Mouse (Mus musculus): ENCODE results near the gene Sgip1. TPM values are rescaled to one million over a fixed set of nuclear protein-coding genes. Genes with fewer than 3 reads are reported as not detected.
A peak's percentile ranks its signal among the peaks of the same experiment; 100 is the strongest.

The Sgip1 gene
- total RNA-seq, 2 experiments from 2014 or later = 4.9 to 8.5 TPM

- DNase-seq = no peak
Observed at GRCm38 (mm10) chr4:102899683-102900082, 158.6 kb downstream of the Sgip1 start.

- DNase-seq = no peak
Observed at GRCm38 (mm10) chr4:102900166-102900565, 159.1 kb downstream of the Sgip1 start.

GRCm38 (mm10) chr4:102907843-102908427 is 166.8 kb downstream of the Sgip1 start:
- no peak for DNase-seq

- DNase-seq = no peak
Observed at GRCm38 (mm10) chr4:102910191-102910590, 169.1 kb downstream of the Sgip1 start.

- no peak for DNase-seq
Observed at GRCm38 (mm10) chr4:102913176-102913575, 172.1 kb downstream of the Sgip1 start.

- DNase-seq = peak in 1 of 2 experiments; percentile 5
Observed at GRCm38 (mm10) chr4:102913700-102914327, 172.7 kb downstream of the Sgip1 start.

- no peak for DNase-seq
Observed at GRCm38 (mm10) chr4:102918191-102918590, 177.1 kb downstream of the Sgip1 start.

GRCm38 (mm10) chr4:102929491-102929890 is 188.4 kb downstream of the Sgip1 start:
- no peak for DNase-seq

GRCm38 (mm10) chr4:102930679-102931078 is 189.6 kb downstream of the Sgip1 start:
- DNase-seq = no peak

- DNase-seq = no peak
Observed at GRCm38 (mm10) chr4:102940266-102940665, 199.2 kb downstream of the Sgip1 start.

- DNase-seq = no peak
Observed at GRCm38 (mm10) chr4:102940738-102941137, 199.6 kb downstream of the Sgip1 start.

- no peak for DNase-seq
Observed at GRCm38 (mm10) chr4:102944325-102944724, 203.2 kb downstream of the Sgip1 start.

- DNase-seq = no peak
Observed at GRCm38 (mm10) chr4:102952476-102952875, 211.4 kb downstream of the Sgip1 start.

- no peak for DNase-seq
Observed at GRCm38 (mm10) chr4:102955294-102955956, 214.3 kb downstream of the Sgip1 start.

- DNase-seq = no peak
Observed at GRCm38 (mm10) chr4:102959409-102959808, 218.3 kb downstream of the Sgip1 start.

GRCm38 (mm10) chr4:102964174-102964573 is 223.1 kb downstream of the Sgip1 start:
- DNase-seq = no peak

- DNase-seq = no peak
Observed at GRCm38 (mm10) chr4:102967811-102968210, 226.7 kb downstream of the Sgip1 start.

GRCm38 (mm10) chr4:102969599-102969998 is 228.5 kb downstream of the Sgip1 start:
- DNase-seq = no peak

- DNase-seq = no peak
Observed at GRCm38 (mm10) chr4:102971159-102971558, 230.1 kb downstream of the Sgip1 start.

GRCm38 (mm10) chr4:102972071-102972470 is 231.0 kb downstream of the Sgip1 start:
- DNase-seq = no peak

- DNase-seq = no peak
Observed at GRCm38 (mm10) chr4:102974172-102974571, 233.1 kb downstream of the Sgip1 start.

GRCm38 (mm10) chr4:102976290-102977275 is 235.5 kb downstream of the Sgip1 start:
- no peak for DNase-seq
